Mouse (Mus musculus) retina, postnatal 7 days (tissue): ENCODE measurements around the gene Fgf12.
A peak's percentile ranks its signal among the peaks of the same experiment; 100 is the strongest.

Experiments
- DNase-seq: peaks from one replicate; pipeline ENCODE4 v3.0.0-alpha.2; 2012; ENCODE audit warnings: low read depth, low spot score

The Fgf12 gene

DNA sequence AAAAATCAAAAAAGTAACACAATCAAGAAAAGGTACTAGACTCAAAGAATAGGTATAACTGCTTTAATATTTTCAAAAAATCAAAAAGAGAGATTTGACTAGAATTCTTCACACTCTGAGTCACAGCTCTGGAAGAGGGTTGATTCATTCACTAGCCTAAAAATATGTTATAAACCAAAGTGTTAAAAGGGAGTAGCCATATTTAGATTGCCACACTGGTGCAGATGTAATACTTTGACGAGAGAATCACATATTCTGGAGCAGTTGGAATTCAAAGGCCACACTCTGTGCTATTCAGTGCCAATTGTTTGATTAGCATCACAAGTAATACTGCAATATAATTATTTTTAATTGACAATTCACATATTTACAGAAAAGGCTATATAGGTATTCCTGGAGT is 416.2 kb downstream of the Fgf12 start:
- no peak for DNase-seq

DNA sequence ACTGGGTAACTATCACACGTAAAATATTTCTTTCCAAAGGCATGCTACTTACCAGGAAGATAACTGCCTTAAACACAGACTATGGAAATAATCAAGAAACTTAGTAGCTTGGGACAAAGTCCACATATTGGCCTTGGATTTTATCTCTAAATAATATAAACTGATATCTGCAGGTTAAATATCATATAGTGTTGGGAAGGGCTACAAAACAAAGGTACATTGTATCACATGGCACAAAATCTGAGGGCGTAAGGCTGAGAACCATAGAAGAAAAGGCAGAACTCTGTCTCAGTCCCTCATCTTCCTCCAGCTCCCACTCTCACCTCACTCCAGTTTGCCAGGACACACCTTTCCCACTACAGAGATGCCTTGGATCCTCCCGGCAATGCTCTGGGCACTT is 417.8 kb downstream of the Fgf12 start:
- DNase-seq = no peak

DNA sequence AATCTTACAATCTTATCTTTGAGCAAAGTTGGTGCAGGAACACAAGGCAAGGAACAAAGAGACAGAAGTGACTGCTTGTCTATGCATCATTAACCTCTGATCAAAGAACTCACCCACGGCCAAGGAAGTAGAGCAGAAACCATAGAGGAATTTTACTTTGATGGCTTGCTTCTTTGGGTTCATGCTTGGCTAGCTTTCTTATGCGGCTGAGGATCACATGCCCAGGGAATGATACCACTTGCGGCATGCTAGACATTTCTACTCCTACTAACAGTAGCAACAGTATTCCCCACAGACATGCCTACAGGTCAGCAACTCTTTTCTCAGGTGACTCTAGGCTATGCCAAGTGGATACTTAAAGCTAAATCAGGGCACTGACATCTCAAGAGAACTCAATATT is 429.3 kb downstream of the Fgf12 start:
- DNase-seq = no peak

DNA sequence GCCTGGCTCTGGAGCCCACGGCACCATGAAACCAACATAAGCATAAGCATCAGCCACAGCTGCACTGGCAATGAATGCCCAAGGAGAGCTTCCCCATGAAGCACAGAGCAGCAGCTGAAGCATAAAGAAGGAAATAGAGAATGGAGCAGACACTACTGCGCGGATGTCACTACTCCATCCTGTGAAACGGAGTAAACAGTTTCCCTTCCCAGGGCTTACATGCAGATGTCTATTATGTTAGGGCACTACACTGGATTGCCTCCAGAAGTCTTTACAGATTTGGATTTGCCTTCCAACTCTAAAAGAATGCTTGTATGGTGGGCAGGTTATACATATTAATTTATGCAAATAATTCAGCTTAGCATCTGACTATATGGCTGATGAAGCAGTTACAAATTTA is 441.2 kb downstream of the Fgf12 start:
- DNase-seq = no peak

DNA sequence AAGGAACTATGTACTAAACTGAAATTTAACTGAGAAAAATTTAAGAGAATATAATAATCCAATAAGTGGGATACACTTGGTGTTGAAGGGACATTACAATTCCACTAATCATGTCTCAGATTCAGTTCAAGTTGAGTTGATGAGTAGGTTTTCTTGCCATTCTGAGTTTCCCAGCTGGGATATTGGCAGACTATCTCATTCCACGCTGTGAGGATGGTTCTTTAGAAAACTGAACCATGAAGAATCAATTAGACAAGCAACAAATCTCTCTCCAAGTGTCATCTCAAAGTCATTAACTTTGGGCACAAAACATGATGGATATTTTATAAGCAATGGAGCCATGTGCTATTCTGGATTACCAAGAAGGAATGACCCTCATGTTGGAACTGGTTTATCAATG is 449.0 kb downstream of the Fgf12 start:
- no peak for DNase-seq

DNA sequence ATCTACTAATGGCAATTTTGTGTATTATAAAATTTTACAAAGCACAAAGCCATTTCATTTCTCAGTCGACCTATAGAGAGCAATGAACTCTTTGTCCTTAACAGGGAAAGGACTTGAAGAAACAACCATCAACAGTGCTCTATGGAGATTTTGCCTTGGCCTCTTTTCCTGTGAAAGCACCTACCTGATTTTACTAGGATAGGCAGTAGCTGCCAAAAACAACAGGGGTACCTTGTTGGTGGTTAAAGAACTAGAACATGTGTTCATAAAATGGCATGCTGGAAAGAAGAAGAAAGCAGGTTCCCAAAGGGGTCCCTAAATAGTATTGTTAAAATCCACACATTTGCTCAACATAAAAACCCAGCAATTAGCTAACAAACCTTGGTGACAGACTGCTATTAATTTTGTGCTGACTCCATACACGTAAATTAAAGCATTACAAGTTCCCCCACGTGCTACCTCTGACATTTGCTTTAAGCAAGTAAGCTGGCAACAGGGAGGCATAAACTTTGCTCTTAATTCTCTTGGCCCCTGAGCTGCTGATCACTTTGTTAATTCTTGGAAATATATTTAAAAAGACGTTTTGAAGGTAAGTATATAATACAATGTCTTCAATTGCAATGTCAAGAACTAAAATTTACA is 463.1 kb downstream of the Fgf12 start:
- no peak for DNase-seq

DNA sequence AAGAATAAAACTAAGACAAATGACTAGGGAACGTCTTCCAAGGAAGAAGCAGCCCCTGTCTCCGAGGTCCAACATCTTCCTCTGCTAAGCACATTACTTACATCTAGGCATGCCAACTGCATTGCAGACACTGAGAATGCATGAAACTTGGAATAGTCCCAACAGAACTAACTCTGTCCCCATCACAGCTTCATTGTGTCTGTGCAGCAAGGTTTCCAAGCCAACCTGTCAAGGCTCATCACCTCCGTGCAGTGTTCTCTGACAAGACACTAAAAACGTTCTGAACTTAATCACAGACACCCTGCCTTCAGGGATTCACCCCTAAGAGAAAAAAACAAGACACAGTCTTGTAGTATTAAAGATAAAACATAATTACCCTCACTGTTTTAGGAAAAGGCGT is 495.0 kb downstream of the Fgf12 start:
- DNase-seq = no peak

DNA sequence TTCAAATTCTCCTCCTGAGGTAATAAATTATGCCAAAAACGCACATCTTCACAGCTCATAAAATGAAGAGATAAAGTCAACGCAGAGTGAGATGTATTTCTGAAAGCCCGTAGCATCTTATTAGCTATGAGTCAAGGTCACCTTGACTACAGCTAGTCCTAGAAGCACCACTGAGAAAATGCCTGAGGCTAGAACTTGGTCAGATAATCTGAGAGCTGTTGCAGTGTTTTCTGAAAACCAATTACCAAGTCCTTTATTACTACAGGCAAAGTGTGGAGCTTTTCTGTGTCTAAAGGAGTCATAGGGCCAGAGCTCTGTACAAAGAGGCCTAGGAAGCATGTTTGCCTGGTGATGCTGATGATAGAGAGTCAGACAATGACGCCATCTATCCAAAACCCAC is 498.6 kb downstream of the Fgf12 start:
- DNase-seq = no peak

DNA sequence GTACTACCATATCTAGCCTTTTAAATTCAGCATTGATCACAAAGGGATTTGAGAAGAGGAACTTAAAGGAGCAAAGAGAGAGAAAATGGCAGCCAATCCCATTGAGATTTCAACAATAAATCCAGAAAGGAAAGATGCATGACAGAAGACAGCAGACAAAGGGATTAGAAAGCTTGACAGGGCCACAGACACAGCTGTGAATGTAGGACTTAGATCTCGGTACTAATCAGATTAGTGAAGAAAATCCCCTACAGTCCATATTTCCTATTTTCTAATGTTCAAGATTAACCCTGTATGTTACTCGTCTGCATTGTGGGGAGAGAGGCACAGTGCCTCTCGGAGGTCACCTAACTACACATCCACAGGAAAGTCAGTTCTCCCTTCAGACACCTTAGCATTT is 500.9 kb downstream of the Fgf12 start:
- peak; percentile 43 for DNase-seq

DNA sequence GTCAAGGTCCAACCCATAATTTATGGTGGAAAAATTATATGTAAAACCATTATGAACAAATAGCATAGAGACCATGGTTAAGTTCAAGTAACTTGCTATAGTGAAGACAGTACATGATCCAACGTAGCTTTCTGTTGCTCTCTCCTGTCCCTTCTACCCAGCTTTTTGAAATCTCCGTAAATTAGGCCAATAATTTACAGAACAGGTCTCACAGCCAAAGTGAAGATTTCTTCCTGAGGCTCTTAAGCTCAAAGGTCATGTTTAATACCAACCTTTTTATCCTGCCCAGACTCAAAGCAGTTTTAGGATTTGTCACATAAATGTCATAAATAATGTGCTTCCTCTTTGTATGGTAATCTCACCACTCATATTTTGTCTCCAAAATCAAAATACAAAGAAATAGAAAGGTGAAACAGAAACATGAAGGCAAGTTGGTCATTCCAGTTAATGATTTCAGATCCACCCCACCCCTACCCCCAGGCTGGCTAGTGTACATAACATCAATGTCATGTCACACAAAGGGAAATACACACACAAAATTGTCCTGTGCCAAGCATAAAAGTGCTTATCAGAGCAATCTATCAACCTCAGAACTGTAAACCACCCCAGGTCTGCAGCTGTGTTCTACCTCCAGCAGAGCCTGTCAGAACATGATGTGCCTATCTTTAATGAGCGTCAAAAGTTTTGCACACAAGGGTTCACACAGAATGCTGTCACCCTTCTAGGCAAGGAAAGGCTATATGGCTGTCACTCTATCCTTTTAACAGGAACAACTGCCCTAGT is 509.8 kb downstream of the Fgf12 start:
- no peak for DNase-seq

DNA sequence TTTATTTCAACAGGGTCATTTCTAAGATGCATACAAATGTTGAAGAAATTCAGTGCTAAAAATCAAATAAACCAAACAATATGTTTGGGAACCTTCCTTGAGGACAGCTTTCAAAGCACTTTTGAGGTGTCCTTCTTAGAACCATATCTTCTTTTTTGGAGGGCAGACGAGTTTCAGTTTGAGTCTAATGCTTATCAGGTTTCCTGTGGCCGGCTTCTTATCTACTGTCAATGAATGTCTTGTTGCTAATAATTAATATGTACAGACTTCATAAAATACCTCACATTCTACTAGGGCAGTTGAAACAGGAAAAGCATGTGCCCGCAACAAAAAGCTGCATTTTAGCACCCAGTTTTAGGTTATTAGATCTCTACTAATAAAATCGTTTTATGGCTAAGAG is 513.5 kb downstream of the Fgf12 start:
- DNase-seq = no peak

DNA sequence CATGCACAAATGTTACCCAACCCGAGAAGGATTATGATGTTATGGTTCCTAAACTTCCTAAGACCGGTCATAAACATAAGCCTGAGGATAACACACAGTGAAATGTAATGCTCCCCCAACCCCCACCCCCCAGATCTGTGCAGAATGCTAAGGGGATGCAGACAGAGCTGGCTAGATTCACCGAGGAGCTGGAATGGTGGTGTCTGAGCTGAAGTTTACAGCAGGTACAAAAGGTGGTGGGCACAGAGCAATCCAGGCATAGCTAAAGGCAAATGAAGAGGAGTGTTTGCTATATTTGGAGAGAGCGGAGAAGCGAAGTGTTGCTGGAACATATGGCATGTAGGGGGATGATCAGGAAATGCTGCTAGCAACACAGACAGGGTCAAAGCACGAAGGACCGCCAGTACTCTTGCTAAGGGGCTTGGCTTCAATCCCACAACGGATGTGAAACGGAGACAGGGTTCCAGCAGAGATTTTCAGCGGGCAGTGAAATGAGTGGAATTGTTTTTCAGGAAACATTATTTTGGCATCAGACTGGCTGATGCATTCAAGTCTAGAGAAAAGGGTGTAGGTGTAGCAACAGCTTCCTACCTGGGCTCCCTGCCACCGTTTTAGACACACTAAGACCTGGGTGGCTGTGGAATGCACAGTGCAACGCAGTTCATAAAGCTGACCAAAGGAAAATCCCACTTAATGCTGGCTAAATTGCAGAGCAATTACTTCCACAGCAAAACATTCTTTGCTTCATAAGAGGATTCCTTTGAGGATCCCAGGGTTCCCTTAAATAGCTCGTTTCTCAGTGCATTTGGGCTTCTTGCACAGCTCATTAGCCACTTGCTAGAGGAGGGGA is 514.6 kb downstream of the Fgf12 start:
- no peak for DNase-seq

DNA sequence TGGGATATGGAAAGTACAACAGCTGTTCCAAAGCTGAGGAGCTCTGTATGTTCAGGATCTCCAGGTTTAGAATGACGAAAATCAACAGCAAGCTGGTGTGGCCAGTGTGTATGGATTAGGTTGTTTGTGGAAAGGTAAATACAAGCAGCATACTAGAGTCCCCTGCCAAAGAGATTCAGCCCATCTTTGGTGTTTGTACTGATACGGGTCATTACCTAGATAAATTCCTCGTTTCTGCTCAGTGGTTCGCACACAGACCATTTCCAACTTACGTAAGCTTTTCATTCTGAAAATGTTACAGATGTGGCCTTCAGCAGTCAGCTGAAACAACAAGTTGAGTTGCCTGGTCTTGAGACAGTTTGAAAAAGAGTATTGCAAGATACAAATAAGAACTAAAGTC is 536.9 kb downstream of the Fgf12 start:
- no peak for DNase-seq

DNA sequence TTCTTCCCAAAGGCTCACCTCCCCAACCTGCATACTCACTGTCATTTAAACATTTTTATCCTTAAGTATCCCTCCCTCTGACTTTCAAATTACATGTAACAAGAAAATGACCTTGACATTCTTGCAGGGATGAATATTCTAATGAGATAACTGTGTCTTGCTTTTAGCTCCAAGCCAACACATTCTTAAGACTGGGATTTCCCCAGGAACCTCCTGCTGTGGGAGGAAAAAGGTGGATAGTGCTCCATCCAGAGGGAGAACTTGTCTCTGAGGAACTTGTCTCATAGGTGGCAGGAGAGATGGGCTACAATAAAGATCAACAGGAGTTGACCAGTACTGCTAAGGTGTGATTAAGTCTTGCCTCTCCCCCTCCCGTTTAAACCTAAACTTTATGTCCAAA is 540.5 kb downstream of the Fgf12 start:
- DNase-seq = no peak

DNA sequence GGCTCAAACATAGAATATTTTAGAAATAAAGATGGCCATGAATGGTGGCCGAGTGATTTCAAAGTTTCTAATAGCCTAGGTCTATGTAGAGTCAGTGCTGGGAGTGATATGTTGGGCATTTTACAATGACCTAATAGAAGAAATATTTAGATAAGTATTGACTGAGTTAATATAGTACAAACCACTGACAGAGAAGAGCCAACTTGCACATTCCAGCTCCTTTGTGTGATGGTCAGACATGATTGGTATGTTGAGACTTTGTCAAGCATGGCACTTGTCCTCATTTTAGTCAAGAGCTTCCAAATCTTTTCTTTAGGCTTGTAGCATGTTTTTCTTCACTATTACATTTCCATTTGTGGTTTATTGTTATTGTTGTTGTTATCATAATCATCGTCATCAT is 596.4 kb downstream of the Fgf12 start:
- no peak for DNase-seq

DNA sequence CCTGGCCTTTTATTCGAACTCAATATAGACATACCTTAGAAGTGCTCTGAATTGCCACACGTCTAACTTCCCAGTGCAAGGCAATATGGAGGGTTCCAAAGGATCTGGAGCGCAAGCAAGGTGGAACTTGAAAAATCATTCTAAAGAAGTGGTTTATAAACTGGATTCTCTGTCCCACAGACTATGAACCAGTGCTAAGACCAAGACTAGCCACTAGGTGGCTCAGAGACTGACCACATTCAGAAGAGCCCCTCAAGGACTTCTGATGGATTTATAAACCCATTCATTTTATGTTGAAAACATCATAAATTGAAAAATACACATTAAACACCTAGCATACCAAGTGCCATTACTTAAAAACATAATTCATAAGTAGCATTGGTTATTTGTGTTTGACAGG is 611.9 kb downstream of the Fgf12 start:
- peak; percentile 1 for DNase-seq

DNA sequence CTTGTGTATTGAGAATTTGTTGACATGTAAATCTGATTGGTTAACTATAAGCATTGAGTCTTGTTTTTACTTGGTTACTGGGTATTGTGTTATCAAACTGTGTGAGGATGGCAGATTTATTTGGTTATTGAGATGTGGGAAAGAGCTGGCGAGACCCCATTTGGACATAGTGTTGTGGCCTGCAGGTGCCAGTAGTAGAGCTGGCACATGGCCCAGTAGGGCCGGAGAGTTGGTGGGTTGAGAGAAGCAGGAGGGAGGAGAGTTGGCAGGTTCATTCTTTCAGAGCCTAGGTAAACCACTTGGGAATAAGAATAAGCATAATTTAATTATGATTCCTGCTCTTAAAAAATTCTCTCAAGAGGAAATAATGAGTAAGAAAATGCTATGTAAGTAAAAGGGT is 625.9 kb downstream of the Fgf12 start:
- DNase-seq = no peak
